Mouse (Mus musculus): ENCODE results near the gene Ankrd33. TPM values are rescaled to one million over a fixed set of nuclear protein-coding genes. Genes with fewer than 3 reads are reported as not detected.

The Ankrd33 gene
- not detected in 4 replicates for total RNA-seq (2023)

DNA sequence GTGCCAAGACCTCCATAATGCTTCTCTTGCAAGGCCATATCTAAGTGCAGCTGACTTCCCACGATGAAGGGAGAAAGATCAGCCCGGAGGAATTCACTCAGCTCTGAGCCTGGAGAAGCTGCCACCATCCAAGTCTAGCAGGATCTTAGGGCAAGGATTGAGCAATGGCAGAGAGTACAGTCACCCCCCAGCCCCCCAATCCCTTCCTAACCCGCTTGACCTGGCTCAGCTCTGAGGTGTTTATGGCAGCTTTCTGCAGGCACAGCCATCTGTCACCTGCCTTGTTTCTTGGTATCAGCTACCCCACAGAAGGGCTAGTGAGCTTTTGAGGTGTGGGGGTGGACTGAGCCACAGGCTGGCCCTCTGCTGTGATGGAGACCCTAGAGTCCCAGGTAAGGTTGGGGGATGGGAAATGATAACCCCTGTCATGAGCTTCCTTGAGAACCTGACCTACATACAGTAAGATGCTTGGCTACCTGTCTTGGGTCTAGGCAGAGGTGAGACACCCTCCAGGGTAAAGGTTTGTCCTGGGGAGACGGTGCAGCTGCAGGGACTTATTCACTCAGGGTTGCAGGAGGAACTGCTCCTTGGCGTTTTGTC lies at the start of gene Ankrd33:
TSS of gene Ankrd33 (plus strand) at position 245 of the 600 bp plus-strand sequence.

DNA sequence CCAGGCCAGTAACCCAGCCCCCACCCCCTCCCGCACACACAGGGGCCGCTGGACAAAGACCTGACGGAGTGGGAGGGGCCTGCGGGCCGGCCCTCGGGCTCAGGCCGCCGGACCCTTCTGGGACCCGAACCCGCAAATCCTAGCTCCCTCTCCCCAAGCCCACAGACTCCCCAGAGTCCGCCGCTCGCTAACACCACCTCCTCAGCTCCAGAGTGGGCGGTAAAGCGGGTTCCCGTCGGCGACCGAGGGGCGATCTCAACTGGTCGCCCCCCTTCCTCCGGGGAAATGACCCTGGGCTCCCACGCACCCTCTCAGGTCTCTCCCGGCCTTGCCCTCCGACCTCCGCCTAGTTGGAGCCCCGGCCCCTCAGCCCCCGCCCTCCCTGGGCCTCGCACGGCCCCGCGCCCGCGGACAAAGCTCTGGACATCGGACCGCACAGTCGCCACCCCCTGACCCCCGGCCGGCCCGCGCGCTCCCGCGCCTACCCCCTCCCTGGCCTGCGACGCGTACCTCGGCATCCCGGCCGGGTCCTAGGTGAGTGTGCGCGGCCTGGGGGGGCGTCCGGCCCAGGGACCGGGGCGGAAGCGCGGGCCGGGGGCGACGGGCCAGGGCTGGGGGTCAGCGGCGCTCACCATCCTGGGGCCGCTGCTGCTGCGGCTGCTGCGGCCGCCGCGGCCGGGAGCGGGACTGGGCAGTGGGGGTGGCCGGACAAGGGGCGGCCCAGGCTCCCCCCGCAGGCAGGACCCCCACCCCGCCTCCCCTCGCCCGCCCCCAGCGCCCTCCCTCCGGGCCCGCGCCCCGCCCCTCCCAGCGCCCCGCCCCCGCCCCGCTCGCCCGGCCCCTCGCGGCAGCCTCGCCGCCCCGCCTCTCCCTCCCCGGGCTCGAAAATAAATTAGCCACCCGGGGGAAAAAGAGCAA lies 37.5 kb upstream of the Ankrd33 start, which contains the start of gene Fignl2:
TSS of gene Fignl2 (minus strand) at position 755 of the 918 bp plus-strand sequence.

DNA sequence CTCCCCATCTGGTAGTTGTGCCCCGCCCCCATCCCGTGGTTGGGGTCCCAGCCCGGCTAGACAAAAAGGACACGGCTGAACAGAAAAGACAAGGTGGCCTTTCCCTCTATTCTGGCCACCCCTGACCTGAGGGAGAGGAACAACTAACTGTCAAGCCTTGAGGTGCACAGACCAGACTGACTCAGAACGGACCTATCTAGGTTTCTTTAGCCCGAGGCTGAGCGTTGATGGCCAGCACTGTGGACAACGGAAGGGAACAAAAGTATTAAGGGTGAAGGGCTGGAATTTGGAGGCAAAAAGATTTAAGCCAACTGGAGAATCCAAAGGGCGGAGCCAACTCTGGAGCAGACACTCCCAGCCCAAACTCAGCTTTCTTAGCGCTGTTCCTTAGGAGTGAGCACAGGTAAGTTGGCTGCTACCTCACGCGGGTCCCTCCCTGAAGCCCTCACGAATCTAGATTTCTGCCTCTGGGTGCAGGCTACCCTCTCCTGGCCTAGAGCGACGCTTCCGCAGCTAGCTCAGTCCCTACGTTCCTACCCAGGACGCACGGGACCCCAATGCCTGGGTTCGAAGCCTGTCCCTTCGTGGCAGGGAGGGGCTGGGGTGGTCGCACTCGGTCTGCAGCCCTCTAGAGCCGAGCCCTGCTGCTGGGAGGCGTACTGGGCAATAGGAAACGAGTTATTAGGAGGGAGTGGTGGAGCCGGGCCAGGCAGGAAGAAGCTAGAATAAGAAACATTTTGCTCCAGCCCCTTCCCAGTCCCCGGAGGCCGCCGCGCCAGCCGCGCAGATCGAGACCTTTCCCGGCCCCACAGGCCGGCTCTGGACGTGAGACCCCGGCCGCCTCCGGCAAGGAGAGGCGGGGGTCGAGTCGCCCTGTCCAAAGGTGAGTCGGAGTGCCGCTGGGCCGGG lies 12.9 kb downstream of the Ankrd33 start, which contains the start of gene Acvrl1:
TSS of gene Acvrl1 (plus strand) at position 342 of the 909 bp plus-strand sequence.

Other genes with a start within 250 kb of the Ankrd33 start
- 0.47 to 2.9 TPM (median 2.4 TPM) in 4 replicates for gene Scn8a, start 245.9 kb upstream of the Ankrd33 start, total RNA-seq (2023)
- gene Gm47841, start 68.4 kb upstream of the Ankrd33 start, total RNA-seq (2023), result not detected in 4 replicates
- not detected in 4 replicates for gene Fignl2, start 37.2 kb upstream of the Ankrd33 start, total RNA-seq (2023)
- 0.82 to 2.9 TPM (median 1.9 TPM) in 4 replicates for gene Acvrl1, start 12.8 kb downstream of the Ankrd33 start, total RNA-seq (2023)
- 23.6 to 28.5 TPM (median 24.5 TPM) in 4 replicates for gene Acvr1b, start 58.3 kb downstream of the Ankrd33 start, total RNA-seq (2023)
- gene Grasp, start 108.4 kb downstream of the Ankrd33 start, total RNA-seq (2023), result 42.7 to 47.7 TPM (median 45.2 TPM) in 4 replicates
- 576 to 657 TPM (median 622 TPM) in 4 replicates for gene Nr4a1, start 138.5 kb downstream of the Ankrd33 start, total RNA-seq (2023)
- 64.1 to 70.9 TPM (median 69.3 TPM) in 4 replicates for gene Atg101, start 168.5 kb downstream of the Ankrd33 start, total RNA-seq (2023)
- gene 6030408B16Rik, start 177.5 kb downstream of the Ankrd33 start, total RNA-seq (2023), result 0.94 to 1.6 TPM (median 1.3 TPM) in 4 replicates